In the genomic region with DNA sequence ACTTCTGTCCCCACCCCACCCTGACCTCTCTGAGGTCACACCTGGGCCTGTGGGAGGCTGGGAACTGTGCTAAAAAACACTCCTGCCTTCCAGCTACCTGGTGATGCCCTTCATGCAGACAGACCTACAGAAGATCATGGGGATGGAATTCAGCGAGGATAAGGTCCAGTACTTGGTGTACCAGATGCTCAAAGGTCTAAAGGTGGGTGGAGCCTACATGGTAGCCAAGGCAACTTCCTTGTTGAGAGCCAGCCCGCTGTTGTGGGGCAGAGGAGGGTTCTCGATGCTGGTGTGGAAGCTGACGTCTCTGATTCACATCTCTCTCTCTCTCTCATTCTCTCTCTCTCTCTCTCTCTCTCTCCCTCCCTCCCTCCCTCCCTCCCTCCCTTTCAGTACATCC, we compare ENCODE assay signal across 22 mouse cellular contexts. TPM values are rescaled to one million over a fixed set of nuclear protein-coding genes. Genes with fewer than 3 reads are reported as not detected.
DNase-seq lines count a peak whose midpoint lies in the region; ATAC-seq and TF ChIP-seq lines count a peak whose summit lies in the region.
"Had no signal": no experiment of that assay in that cellular context is flagged by ENCODE, and none has a peak within 500 bp of the region (broad histone marks: within the 10 kb centered on the region; RNA-seq: fewer than 3 reads in every experiment).

No protein-coding gene starts in this region.

- no peak overlapping the region for H3K4me3 ChIP-seq in kidney, adult 2 months (ENCODE audit: insufficient read depth, low read depth, low read length)
- H3K4me3 ChIP-seq in kidney, postnatal 0 days (replicated peaks; ENCODE audit: low read depth, low read length) = no peak overlapping the region
- no peak overlapping the region for H3K4me3 ChIP-seq in kidney, embryonic 14.5 days (ENCODE audit: low read length)
- H3K4me3 ChIP-seq in small intestine, adult 2 months (ENCODE audit: low read depth, low read length) = no peak overlapping the region
- H3K4me3 ChIP-seq: embryonic facial prominence, embryonic 10.5 days; embryonic facial prominence, embryonic 12.5 days; forebrain, embryonic 13.5 days; forebrain, embryonic 15.5 days had no signal

- no peaks in the 10 kb centered on the region for H3K36me3 ChIP-seq in kidney, adult 2 months (ENCODE audit: control insufficient read depth, insufficient read depth, low read length)
- H3K36me3 ChIP-seq in kidney, postnatal 0 days (ENCODE audit: insufficient read depth, low read length) = no peaks in the 10 kb centered on the region
- H3K36me3 ChIP-seq in kidney, embryonic 14.5 days (ENCODE audit: control insufficient read depth, insufficient read depth, low read length) = peaks cover 3% of the 10 kb centered on the region; the same call in 1 of the 2 replicates
- peaks cover 54% of the 10 kb centered on the region for H3K36me3 ChIP-seq in small intestine, adult 2 months (ENCODE audit: control insufficient read depth, insufficient read depth, low read length)
- H3K36me3 ChIP-seq: embryonic facial prominence, embryonic 12.5 days; forebrain, embryonic 15.5 days; G1E had no signal

- ATAC-seq in kidney, postnatal 0 days (replicated peaks; ENCODE audit: low FRiP score, low read depth) = 0 out of 2 replicates have a peak, but pooled peaks have one; percentile 14
- ATAC-seq in kidney, embryonic 14.5 days (ENCODE audit: low FRiP score, low TSS enrichment) = no peak
- ATAC-seq: activated CD4-positive, CD25-positive, alpha-beta regulatory T cell, adult 4 months; CD4-positive, CD25-positive, alpha-beta regulatory T cell, adult 4 months; forebrain, embryonic 13.5 days; forebrain, embryonic 15.5 days; Patski had no signal

- H3K4me1 ChIP-seq in kidney, adult 2 months (ENCODE audit: control insufficient read depth, insufficient read depth, low read length) = no peaks in the 10 kb centered on the region
- 0 out of 2 replicates have a peak, but pooled peaks cover 3% of the 10 kb centered on the region for H3K4me1 ChIP-seq in kidney, postnatal 0 days (replicated peaks; ENCODE audit: insufficient read depth, low read length)
- peaks cover 5% of the 10 kb centered on the region; the same call in 1 of the 2 replicates for H3K4me1 ChIP-seq in kidney, embryonic 14.5 days (ENCODE audit: control insufficient read depth, insufficient read depth, low read length)
- peaks cover 10% of the 10 kb centered on the region; the same call in 1 of the 2 replicates for H3K4me1 ChIP-seq in small intestine, adult 2 months (ENCODE audit: control insufficient read depth, insufficient read depth, insufficient read length, low read length)

- 71% methylated on average over 4 of the region's 4 CpGs for WGBS in kidney, adult 2 months
- 85% methylated on average over 4 of the region's 4 CpGs for WGBS in kidney, postnatal 0 days
- 79% methylated on average over 4 of the region's 4 CpGs for WGBS in kidney, embryonic 14.5 days
- WGBS in small intestine, adult 2 months = 56% methylated on average over 4 of the region's 4 CpGs

- peak; percentile 68 for DNase-seq in kidney, adult 2 months
- no peak for DNase-seq in kidney, postnatal 10 days
- no peak for DNase-seq in kidney, postnatal 0 days (ENCODE audit: low spot score)
- DNase-seq: adrenal gland, adult 8-10 months; adrenal gland, postnatal 14 days; adrenal gland, postnatal 36 days; B cell, adult 2 months; cerebellum, adult 11-12 months; cerebellum, adult 2 months; cerebellum, adult 9-10 months; cerebellum, postnatal 10 days; cerebellum, postnatal 25 days had no signal

- no peak overlapping the region for H3K9ac ChIP-seq in kidney, postnatal 0 days (ENCODE audit: low read depth, low read length)
- H3K9ac ChIP-seq in kidney, embryonic 14.5 days (ENCODE audit: low read depth, low read length) = no peak overlapping the region
- H3K9ac ChIP-seq: embryonic facial prominence, embryonic 12.5 days; forebrain, embryonic 13.5 days; forebrain, embryonic 15.5 days had no signal

- H3K27me3 ChIP-seq in kidney, adult 2 months (replicated peaks; ENCODE audit: control insufficient read depth, insufficient read depth, low read length) = no peaks in the 10 kb centered on the region
- H3K27me3 ChIP-seq in kidney, postnatal 0 days (ENCODE audit: insufficient read depth, low read length) = no peaks in the 10 kb centered on the region
- H3K27me3 ChIP-seq in kidney, embryonic 14.5 days (ENCODE audit: control insufficient read depth, insufficient read depth, low read length) = no peaks in the 10 kb centered on the region
- H3K27me3 ChIP-seq in small intestine, adult 2 months (ENCODE audit: control insufficient read depth, insufficient read depth, low read length) = no peaks in the 10 kb centered on the region

- no peak for TF ChIP-seq CTCF in kidney, adult 2 months (conservative IDR thresholded peaks at IDR 0.05; ENCODE audit: insufficient read depth, insufficient read length, low read depth, low read length)
- TF ChIP-seq CTCF in kidney, postnatal 0 days (IDR thresholded peaks at IDR 0.05; ENCODE audit: low read depth) = no peak
- TF ChIP-seq CTCF in small intestine, adult 2 months (IDR thresholded peaks at IDR 0.05; ENCODE audit: extremely low read depth, insufficient read length, insufficient replicate concordance, low read depth, low read length) = no peak

- H3K9me3 ChIP-seq in kidney, postnatal 0 days (replicated peaks; ENCODE audit: low read length) = no peaks in the 10 kb centered on the region
- no peaks in the 10 kb centered on the region for H3K9me3 ChIP-seq in kidney, embryonic 14.5 days (ENCODE audit: control insufficient read depth, low read length)
- H3K9me3 ChIP-seq: embryonic facial prominence, embryonic 10.5 days; embryonic facial prominence, embryonic 12.5 days; forebrain, embryonic 15.5 days had no signal

- no peak overlapping the region for H3K27ac ChIP-seq in kidney, adult 2 months (ENCODE audit: insufficient read depth, low read depth, low read length)
- H3K27ac ChIP-seq in kidney, postnatal 0 days = no peak overlapping the region
- no peak overlapping the region for H3K27ac ChIP-seq in kidney, embryonic 14.5 days (ENCODE audit: low read depth, low read length)
- H3K27ac ChIP-seq in small intestine, adult 2 months (ENCODE audit: insufficient read depth, low read depth, low read length) = peak overlapping the region; percentile 56
- H3K27ac ChIP-seq: embryonic facial prominence, embryonic 10.5 days; embryonic facial prominence, embryonic 12.5 days; forebrain, embryonic 13.5 days; forebrain, embryonic 15.5 days had no signal

- TF ChIP-seq POLR2A in kidney, adult 2 months (IDR thresholded peaks at IDR 0.05; ENCODE audit: low read depth, low read length) = no peak
- TF ChIP-seq POLR2A in small intestine, adult 2 months (IDR thresholded peaks at IDR 0.05; ENCODE audit: low read depth, low read length) = no peak

- H3K4me2 ChIP-seq in kidney, postnatal 0 days (ENCODE audit: low read length) = no peak overlapping the region
- H3K4me2 ChIP-seq in kidney, embryonic 14.5 days (replicated peaks; ENCODE audit: low read depth, low read length) = no peak overlapping the region
- H3K4me2 ChIP-seq: embryonic facial prominence, embryonic 12.5 days; forebrain, embryonic 13.5 days; forebrain, embryonic 15.5 days had no signal

RNA-seq across cellular contexts. Expression of a gene that starts 6.1 kb away (rescaled TPM):
- polyA plus RNA-seq in kidney, adult 2 months (2012; rRNA removed) = 10.5 and 10.9 TPM in 2 replicates
- polyA plus RNA-seq in kidney, postnatal 0 days (2015; fragmentation: Nextera tagmentation; extraction: Ambion mirVana) = 43.5 and 47.7 TPM in 2 replicates
- 31.5 and 44.6 TPM in 2 replicates for polyA plus RNA-seq in kidney, embryonic 14.5 days (2014; fragmentation: Nextera tagmentation; extraction: Ambion mirVana)
- polyA plus RNA-seq in small intestine, adult 2 months (2012; rRNA removed) = 108 and 266 TPM in 2 replicates
- polyA plus RNA-seq: activated CD4-positive, CD25-positive, alpha-beta regulatory T cell, adult 4 months; CD4-positive, CD25-positive, alpha-beta regulatory T cell, adult 4 months; G1E had no signal

RNA-seq across cellular contexts. Expression of a gene that starts 25.7 kb away (rescaled TPM):
- polyA plus RNA-seq in kidney, adult 2 months (2012; rRNA removed) = 30.2 and 31.3 TPM in 2 replicates
- 7.1 and 8.3 TPM in 2 replicates for polyA plus RNA-seq in kidney, postnatal 0 days (2015; fragmentation: Nextera tagmentation; extraction: Ambion mirVana)
- 10.2 and 16.2 TPM in 2 replicates for polyA plus RNA-seq in kidney, embryonic 14.5 days (2014; fragmentation: Nextera tagmentation; extraction: Ambion mirVana)
- 39.3 and 109 TPM in 2 replicates for polyA plus RNA-seq in small intestine, adult 2 months (2012; rRNA removed)

RNA-seq across cellular contexts. Expression of a gene that starts 49.3 kb away (rescaled TPM):
- polyA plus RNA-seq in kidney, adult 2 months (2012; rRNA removed) = 0.63 and 0.94 TPM in 2 replicates
- 0.66 and 0.71 TPM in 2 replicates for polyA plus RNA-seq in kidney, postnatal 0 days (2015; fragmentation: Nextera tagmentation; extraction: Ambion mirVana)
- 2.7 and 3.3 TPM in 2 replicates for polyA plus RNA-seq in kidney, embryonic 14.5 days (2014; fragmentation: Nextera tagmentation; extraction: Ambion mirVana)
- 0.19 and 0.55 TPM in 2 replicates for polyA plus RNA-seq in small intestine, adult 2 months (2012; rRNA removed)
- polyA plus RNA-seq: G1E had no signal
